Mouse (Mus musculus) heart, embryonic 16.5 days (tissue): ENCODE measurements around the gene Tcap. TPM values are rescaled to one million over a fixed set of nuclear protein-coding genes. Genes with fewer than 3 reads are reported as not detected.
A peak's percentile ranks its signal among the peaks of the same experiment; 100 is the strongest.
"Not testable (repeated sequence)": the region's sequence is repeated elsewhere in the genome, so short reads cannot be mapped to it uniquely, and the experiment has no call there.

Source experiments
- ATAC-seq: fragments of 200-750 bp; cut with Nextera tagmentation; replicated peaks from 2 replicates; pipeline ENCODE4 v1.8.0; 2017; ENCODE audit warnings: moderate number of reproducible peaks; ENCODE audit not compliant: insufficient read depth, low FRiP score; ENCODE audit errors: extremely low read depth
- H3K27ac ChIP-seq: fragments of 300-500 bp; sonication (generic); 2 replicates; pipeline ENCODE4 v1.5.1; 2014; ENCODE audit warnings: mild to moderate bottlenecking, low read length, control low read depth, moderate library complexity
- H3K27me3 ChIP-seq: fragments of 300-500 bp; sonication (generic); 2 replicates; pipeline ENCODE4 v1.6.1; 2014; ENCODE audit warnings: low read length, mixed read lengths; ENCODE audit not compliant: control insufficient read depth, insufficient read depth
- H3K36me3 ChIP-seq: fragments of 300-500 bp; sonication (generic); 2 replicates; pipeline ENCODE4 v1.6.1; 2014; ENCODE audit not compliant: control insufficient read depth, insufficient read depth
- H3K4me1 ChIP-seq: fragments of 300-500 bp; sonication (generic); 2 replicates; pipeline ENCODE4 v1.6.1; 2014; ENCODE audit warnings: low read length, mixed read lengths; ENCODE audit not compliant: control insufficient read depth, insufficient read depth
- H3K4me2 ChIP-seq: fragments of 300-500 bp; sonication (generic); 2 replicates; pipeline ENCODE4 v1.6.1; 2014; ENCODE audit warnings: low read depth, mild to moderate bottlenecking, control low read depth, low read length
- H3K4me3 ChIP-seq: fragments of 300-500 bp; sonication (generic); 2 replicates; pipeline ENCODE4 v1.5.1; 2014; ENCODE audit warnings: mild to moderate bottlenecking, control low read depth, low read length
- H3K9ac ChIP-seq: fragments of 300-500 bp; sonication (generic); 2 replicates; pipeline ENCODE4 v1.6.1; 2014; ENCODE audit warnings: low read length, control low read depth
- H3K9me3 ChIP-seq: fragments of 300-500 bp; sonication (generic); replicated peaks from 2 replicates; pipeline ENCODE4 v1.6.1; 2016; ENCODE audit warnings: low read length; ENCODE audit not compliant: control insufficient read depth
- WGBS: fragments of 180-500 bp; shearing (Covaris S2); extraction: QIAGEN DNeasy Blood & Tissue Kit; methylation state at CpG from one replicate; pipeline ENCODE4 v1.1.7; 2014; 5-methylcytosine and 5-hydroxymethylcytosine counted together
- polyA plus RNA-seq: library from polyadenylated mRNA; unstranded; fragments of >200 nt; fragmentation: Nextera tagmentation; extraction: Ambion mirVana; gene quantifications from 2 replicates; pipeline ENCODE4 v1.2.1, GENCODE M21; 2015

The Tcap gene
- polyA plus RNA-seq, 1 experiment from 2014 or later, result 175 TPM

DNA sequence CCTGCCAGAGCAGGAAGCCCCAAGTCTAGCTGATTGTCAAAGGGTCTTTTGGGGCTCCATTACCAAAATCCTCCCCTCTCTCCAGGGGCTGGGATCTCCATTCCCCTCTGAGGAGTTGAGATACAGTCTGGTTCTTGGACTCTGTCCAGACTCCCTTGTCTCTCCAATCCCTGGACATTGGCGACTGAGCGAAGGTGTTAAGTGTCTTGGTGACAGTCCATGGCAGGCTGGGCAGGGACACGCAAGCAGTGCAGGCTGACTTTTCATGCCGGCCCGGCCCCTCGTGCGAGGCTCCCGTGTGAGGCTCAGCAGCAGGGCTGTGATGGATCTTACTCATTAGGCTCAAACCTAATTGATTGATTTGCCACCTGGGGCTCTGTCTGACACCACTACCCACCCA, 9.3 kb upstream of the Tcap start:
- ATAC-seq, result peak; percentile 77
- Histone ChIP-seq H3K4me2 (no peak overlapping the region), H3K4me3 (no peak overlapping the region), H3K9me3 (no peaks in the 10 kb centered on the region), H3K36me3 (peaks cover 16% of the 10 kb centered on the region), H3K27me3 (no peaks in the 10 kb centered on the region), H3K4me1 (peaks cover 73% of the 10 kb centered on the region), H3K27ac (peak overlapping the region; percentile 89), H3K9ac (peak overlapping the region; percentile 50)
- 35% methylated on average over 8 of the region's 8 CpGs for WGBS

DNA sequence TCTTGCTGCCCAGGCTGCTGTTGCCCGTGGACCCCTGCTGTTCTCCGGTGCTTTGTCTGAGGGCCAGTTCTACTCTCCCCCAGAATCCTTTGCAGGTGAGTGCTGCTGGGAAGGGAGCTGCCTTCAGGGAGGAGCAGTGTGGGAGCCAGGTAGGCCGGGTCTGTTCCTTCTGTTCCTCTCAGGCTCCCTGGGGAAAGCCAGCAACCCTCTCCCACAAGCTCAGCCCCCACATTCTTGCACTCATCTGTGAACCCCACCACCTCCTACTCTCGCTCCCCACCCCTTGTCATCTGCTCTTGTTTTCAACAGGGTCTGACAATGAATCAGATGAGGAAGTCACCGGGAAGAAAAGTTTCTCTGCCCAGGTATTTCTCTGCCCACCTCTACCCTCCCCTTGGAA, 6.9 kb upstream of the Tcap start:
- Histone ChIP-seq H3K27me3 (no peaks in the 10 kb centered on the region), H3K36me3 (peaks cover 22% of the 10 kb centered on the region), H3K27ac (no peak overlapping the region; the same call in 1 of the 2 replicates), H3K4me2 (no peak overlapping the region), H3K9me3 (no peaks in the 10 kb centered on the region), H3K4me3 (no peak overlapping the region), H3K9ac (peak overlapping the region; percentile 1; the same call in 1 of the 2 replicates), H3K4me1 (peaks cover 80% of the 10 kb centered on the region)
- 66% methylated on average over 5 of the region's 5 CpGs for WGBS
- ATAC-seq, result no peak

DNA sequence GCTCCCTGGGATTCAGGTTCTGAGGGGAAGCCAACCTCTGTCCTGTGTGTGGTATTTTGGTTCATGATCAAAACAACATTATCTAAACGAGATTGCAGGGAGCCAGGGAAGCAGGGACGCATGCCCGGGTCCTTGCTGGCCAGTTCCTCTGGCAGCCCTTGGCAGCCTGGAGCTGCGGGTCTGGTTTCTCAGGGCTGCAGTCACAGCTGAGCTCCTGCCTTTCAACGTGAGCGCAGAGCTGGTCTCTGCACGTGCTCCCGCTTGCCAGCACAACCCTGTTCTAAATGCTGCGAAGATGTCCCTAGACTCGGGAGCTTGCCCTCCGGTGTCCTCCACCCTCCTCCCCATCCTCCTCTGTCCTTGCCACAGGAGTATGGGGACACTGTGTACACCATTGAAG, 5.8 kb upstream of the Tcap start:
- Histone ChIP-seq H3K9ac (peak overlapping the region; percentile 1), H3K27me3 (no peaks in the 10 kb centered on the region), H3K4me3 (no peak overlapping the region), H3K4me2 (no peak overlapping the region), H3K36me3 (peaks cover 22% of the 10 kb centered on the region), H3K27ac (peak overlapping the region; percentile 79), H3K4me1 (peaks cover 73% of the 10 kb centered on the region), H3K9me3 (no peaks in the 10 kb centered on the region)
- ATAC-seq, result peak; percentile 33; the same call in 1 of the 2 replicates
- WGBS, result 44% methylated on average over 11 of the region's 11 CpGs

DNA sequence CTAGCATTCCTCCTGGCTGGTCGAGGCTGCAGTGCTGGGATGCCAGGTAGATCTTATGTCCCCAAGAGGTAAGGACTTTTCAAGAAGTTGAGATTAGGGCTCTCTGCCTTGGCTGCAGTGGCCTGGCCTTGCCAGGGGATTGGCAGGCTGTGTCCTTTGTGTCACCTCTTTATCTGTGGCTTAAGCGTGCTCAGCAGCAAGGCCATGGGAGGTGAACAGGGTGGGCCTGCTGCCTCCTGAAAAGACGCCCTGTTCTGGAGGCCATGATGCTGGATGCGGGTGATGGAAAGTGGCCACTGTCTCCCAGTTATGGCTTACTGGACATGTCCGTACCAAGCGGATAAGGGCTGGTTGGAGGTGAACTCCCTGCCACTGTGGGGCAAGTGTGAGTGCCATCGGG, 4.2 kb upstream of the Tcap start:
- Histone ChIP-seq H3K9ac (peak overlapping the region; percentile 28; the same call in 1 of the 2 replicates), H3K4me1 (peaks cover 68% of the 10 kb centered on the region), H3K27me3 (no peaks in the 10 kb centered on the region), H3K36me3 (peaks cover 22% of the 10 kb centered on the region), H3K4me3 (no peak overlapping the region), H3K27ac (peak overlapping the region; percentile 79), H3K9me3 (no peaks in the 10 kb centered on the region), H3K4me2 (no peak overlapping the region)
- WGBS, result 60% methylated on average over 7 of the region's 7 CpGs
- no peak for ATAC-seq

DNA sequence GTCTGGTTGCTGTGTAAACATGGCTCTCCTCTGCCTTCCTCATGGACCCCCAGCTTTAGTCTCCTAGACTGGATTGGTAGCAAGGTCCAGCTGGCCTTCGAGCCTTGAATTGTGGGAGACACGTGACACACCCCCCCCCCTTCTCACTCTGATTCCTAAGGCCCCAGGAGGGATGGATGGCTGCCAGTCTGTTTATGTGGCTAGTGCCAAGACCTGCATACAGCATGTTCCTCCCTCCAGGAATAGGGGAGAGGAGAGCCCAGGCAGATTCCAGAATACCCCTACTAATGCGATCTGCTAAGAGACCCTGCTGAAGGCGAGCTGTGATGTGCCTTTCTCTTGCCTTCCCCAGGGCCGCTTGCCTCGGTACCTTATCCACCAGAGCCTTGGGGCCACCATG, 3.5 kb upstream of the Tcap start:
- Histone ChIP-seq H3K4me3 (no peak overlapping the region), H3K36me3 (peaks cover 22% of the 10 kb centered on the region), H3K9me3 (no peaks in the 10 kb centered on the region), H3K4me2 (no peak overlapping the region), H3K4me1 (peaks cover 65% of the 10 kb centered on the region), H3K27ac (peak overlapping the region; percentile 79), H3K9ac (peak overlapping the region; percentile 28), H3K27me3 (no peaks in the 10 kb centered on the region)
- peak; percentile 9; the same call in 1 of the 2 replicates for ATAC-seq
- 57% methylated on average over 6 of the region's 6 CpGs for WGBS

DNA sequence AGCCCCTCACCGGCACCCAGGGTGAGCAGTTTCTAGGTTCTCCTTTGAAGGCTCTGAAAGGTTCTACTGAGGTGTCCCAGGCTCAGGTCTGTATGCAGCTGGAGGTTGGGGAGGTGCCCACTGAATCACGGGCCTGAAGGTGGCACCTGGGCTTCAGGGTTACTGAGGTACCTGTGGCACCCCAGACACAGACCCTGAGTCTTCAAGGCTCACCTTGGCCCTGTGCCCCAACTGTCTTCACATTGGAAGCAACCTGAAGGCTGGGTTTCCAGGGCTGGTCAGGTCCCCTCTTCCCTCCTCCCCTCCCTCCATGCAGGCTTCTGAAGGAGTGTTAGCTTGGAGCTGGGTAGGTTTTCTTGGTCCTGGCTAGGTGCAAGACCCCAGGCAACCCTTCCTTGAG, 2.0 kb upstream of the Tcap start:
- WGBS, result 93% methylated on average over 2 of the region's 2 CpGs
- Histone ChIP-seq H3K27me3 (peaks cover 3% of the 10 kb centered on the region; the same call in 1 of the 2 replicates), H3K27ac (no peak overlapping the region), H3K4me1 (peaks cover 65% of the 10 kb centered on the region), H3K4me3 (no peak overlapping the region), H3K4me2 (no peak overlapping the region), H3K9me3 (no peaks in the 10 kb centered on the region), H3K9ac (no peak overlapping the region), H3K36me3 (peaks cover 15% of the 10 kb centered on the region)
- ATAC-seq, result no peak

DNA sequence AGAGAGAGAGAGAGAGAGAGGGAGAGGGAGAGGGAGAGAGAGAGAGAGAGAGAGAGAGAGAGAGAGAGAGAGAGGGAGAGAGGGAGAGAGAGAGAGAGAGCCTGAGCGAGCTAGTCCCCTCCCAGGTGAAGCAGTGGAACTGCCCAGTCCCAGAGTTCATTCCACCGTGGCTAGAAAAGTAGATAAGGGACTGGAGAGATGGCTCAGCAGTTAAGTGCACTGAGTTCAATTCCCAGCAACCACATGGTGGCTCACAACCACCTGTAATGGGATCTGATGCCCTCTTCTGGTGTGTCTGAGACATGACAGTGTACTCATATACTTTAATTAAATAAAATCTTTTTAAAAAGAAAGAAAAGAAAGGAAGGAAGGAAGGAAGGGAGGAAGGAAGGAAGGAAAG, 1.2 kb upstream of the Tcap start:
- not testable (repeated sequence) for H3K4me2 ChIP-seq, H3K27me3 ChIP-seq, ATAC-seq, H3K27ac ChIP-seq, H3K9me3 ChIP-seq, H3K4me3 ChIP-seq, H3K9ac ChIP-seq
- WGBS, result 39% methylated on average over 2 of the region's 2 CpGs
- Histone ChIP-seq H3K4me1 (peaks cover 58% of the 10 kb centered on the region), H3K36me3 (peaks cover 13% of the 10 kb centered on the region)

DNA sequence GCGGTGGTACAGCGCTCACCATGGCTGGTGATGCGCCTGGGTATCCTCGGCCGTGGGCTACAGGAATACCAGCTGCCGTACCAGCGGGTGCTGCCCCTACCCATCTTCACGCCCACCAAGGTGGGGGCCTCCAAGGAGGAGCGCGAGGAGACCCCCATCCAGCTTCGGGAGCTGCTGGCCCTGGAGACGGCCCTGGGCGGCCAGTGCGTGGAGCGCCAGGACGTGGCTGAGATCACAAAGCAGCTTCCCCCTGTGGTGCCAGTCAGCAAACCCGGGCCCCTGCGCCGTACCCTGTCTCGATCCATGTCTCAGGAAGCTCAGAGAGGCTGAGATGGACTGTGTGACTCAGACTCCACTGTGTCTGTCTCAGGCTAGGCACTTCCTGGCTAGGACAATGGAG, 605 bp downstream of the Tcap start:
- ATAC-seq, result no peak
- Histone ChIP-seq H3K4me2 (peak overlapping the region; percentile 76), H3K36me3 (peaks cover 6% of the 10 kb centered on the region), H3K4me3 (peak overlapping the region; percentile 63), H3K9ac (peak overlapping the region; percentile 86), H3K27ac (peak overlapping the region; percentile 95), H3K4me1 (peaks cover 49% of the 10 kb centered on the region), H3K9me3 (no peaks in the 10 kb centered on the region), H3K27me3 (peaks cover 9% of the 10 kb centered on the region; the same call in 1 of the 2 replicates)
- WGBS, result 37% methylated on average over 20 of the region's 20 CpGs

DNA sequence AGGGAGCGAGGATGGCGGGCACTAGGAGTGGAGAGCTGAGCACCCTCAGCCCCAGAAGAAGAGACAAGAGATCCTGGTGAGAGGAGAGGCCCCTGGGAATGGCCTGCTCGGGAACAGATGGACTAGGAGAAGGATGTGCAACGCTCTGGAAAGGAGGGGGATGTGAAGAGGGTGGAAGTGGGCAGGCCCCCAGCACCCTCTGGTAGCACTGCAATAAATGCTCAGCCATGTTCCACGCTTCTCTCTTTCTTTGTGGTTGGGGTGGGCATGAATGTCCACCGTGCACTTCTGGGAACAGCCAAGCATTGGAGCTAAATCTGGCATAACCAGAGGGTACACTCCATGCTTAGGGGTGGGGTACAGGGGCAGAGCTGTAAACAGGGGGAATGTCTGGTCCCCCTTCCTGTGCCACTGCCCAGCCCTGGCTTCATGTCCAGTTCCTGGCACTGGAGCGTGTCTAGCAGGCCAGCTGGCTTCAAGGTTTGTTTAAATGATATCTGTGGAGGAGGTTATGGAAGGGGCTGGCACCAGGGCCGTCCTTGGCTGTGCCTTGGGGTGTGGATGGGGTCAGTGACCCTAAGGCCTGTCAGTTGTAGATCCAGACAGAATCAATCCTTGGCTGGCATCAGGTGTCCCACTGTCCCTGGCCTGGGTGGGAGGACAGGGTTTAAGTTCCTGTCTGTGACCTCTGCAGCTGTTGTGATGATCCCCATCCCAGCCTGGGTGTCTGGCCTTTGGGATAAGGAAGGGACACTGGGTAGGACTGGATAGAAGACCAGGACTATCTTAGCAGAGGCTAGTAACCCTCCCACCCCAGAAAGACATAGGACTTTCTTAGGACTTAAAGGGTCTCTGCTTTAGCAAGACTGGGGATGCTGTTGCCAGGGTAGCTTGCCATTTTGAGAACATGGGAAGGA, 1.4 kb downstream of the Tcap start:
- Histone ChIP-seq H3K36me3 (peaks cover 6% of the 10 kb centered on the region; the same call in 1 of the 2 replicates), H3K9ac (peak overlapping the region; percentile 86), H3K4me2 (peak overlapping the region; percentile 76), H3K9me3 (no peaks in the 10 kb centered on the region), H3K27me3 (peaks cover 9% of the 10 kb centered on the region; the same call in 1 of the 2 replicates), H3K4me3 (peak overlapping the region; percentile 63), H3K27ac (peak overlapping the region; percentile 95), H3K4me1 (peaks cover 47% of the 10 kb centered on the region)
- ATAC-seq, result no peak
- WGBS, result 45% methylated on average over 8 of the region's 8 CpGs
